Mouse (Mus musculus) liver, adult 2 months (tissue): ENCODE measurements at regions not wholly inside any gene's neighbourhood (a gene's known extent, or its start where the extent isn't known, plus 50 kb on each side); places are given as distances from the start of the nearest gene placed in this dataset.

Experiments
- CTCF ChIP-seq: fragments of 200-500 bp; IDR thresholded peaks from 2 replicates; pipeline ENCODE4 v1.5.1; 2011; ENCODE audit warnings: low read depth, low read length, control low read depth
- POLR2A ChIP-seq: fragments of 200-500 bp; IDR thresholded peaks from 2 replicates; pipeline ENCODE4 v1.6.1; 2011; ENCODE audit warnings: low read length, control low read depth; ENCODE audit not compliant: insufficient read depth; ENCODE audit errors: extremely low read depth

GRCm38 (mm10) chr16:12691776-12692175 lies 417.7 kb upstream of the Ercc4 start:
- no peak for TF ChIP-seq CTCF
- no peak for TF ChIP-seq POLR2A
